In genomic region chr5:102736131-102736530, GRCm38 (mm10) we compare ENCODE assay signal across 9 mouse cellular contexts.
DNase-seq lines count a peak whose midpoint lies in the region; ATAC-seq and TF ChIP-seq lines count a peak whose summit lies in the region.
"Had no signal": no experiment of that assay in that cellular context is flagged by ENCODE, and none has a peak within 500 bp of the region (broad histone marks: within the 10 kb centered on the region; RNA-seq: fewer than 3 reads in every experiment).

No protein-coding gene starts in this region.

- no peaks in the 10 kb centered on the region for H3K79me2 ChIP-seq in heart, adult 2 months (replicated peaks; ENCODE audit: control insufficient read depth, insufficient read depth, low read length)

- H3K27ac ChIP-seq in heart, adult 2 months = peak overlapping the region; percentile 15
- no peak overlapping the region for H3K27ac ChIP-seq in heart, embryonic 10.5 days
- H3K27ac ChIP-seq in lung, embryonic 14.5 days (ENCODE audit: low read depth) = peak overlapping the region; percentile 76
- H3K27ac ChIP-seq in stomach, embryonic 14.5 days (ENCODE audit: low read length) = peak overlapping the region; percentile 61

- peak; percentile 87 for ATAC-seq in lung, embryonic 14.5 days (ENCODE audit: insufficient read depth)
- no peak for ATAC-seq in stomach, embryonic 14.5 days (ENCODE audit: insufficient number of reproducible peaks, insufficient read depth, low FRiP score, low read depth)
- ATAC-seq in frontal cortex, adult (ENCODE audit: low TSS enrichment) = no peak

- no peaks in the 10 kb centered on the region for H3K36me3 ChIP-seq in heart, adult 2 months (ENCODE audit: control insufficient read depth, insufficient read depth, low read length)
- H3K36me3 ChIP-seq in heart, embryonic 10.5 days = no peaks in the 10 kb centered on the region
- no peaks in the 10 kb centered on the region for H3K36me3 ChIP-seq in lung, embryonic 14.5 days (ENCODE audit: insufficient read depth)
- no peaks in the 10 kb centered on the region for H3K36me3 ChIP-seq in stomach, embryonic 14.5 days (ENCODE audit: control insufficient read depth, insufficient read depth, low read length)

- no peaks in the 10 kb centered on the region for H3K9me3 ChIP-seq in heart, embryonic 10.5 days
- no peaks in the 10 kb centered on the region; the same call in 1 of the 2 replicates for H3K9me3 ChIP-seq in lung, embryonic 14.5 days (ENCODE audit: low read depth, low read length)
- H3K9me3 ChIP-seq in stomach, embryonic 14.5 days (ENCODE audit: control insufficient read depth, low read depth, low read length) = no peaks in the 10 kb centered on the region

- H3K27me3 ChIP-seq in heart, adult 2 months (ENCODE audit: control insufficient read depth, insufficient read depth, low read length) = no peaks in the 10 kb centered on the region
- no peaks in the 10 kb centered on the region for H3K27me3 ChIP-seq in heart, embryonic 10.5 days (ENCODE audit: insufficient read depth, poor library complexity, severe bottlenecking)
- H3K27me3 ChIP-seq in lung, embryonic 14.5 days (ENCODE audit: insufficient read depth, low read length) = no peaks in the 10 kb centered on the region
- no peaks in the 10 kb centered on the region for H3K27me3 ChIP-seq in stomach, embryonic 14.5 days (ENCODE audit: control insufficient read depth, insufficient read depth, low read length)

- no peak overlapping the region for H3K4me3 ChIP-seq in heart, adult 2 months
- no peak overlapping the region for H3K4me3 ChIP-seq in heart, embryonic 10.5 days
- H3K4me3 ChIP-seq in lung, embryonic 14.5 days (ENCODE audit: low read depth, low read length) = no peak overlapping the region
- H3K4me3 ChIP-seq in stomach, embryonic 14.5 days (ENCODE audit: low read depth, low read length) = no peak overlapping the region

- no peak overlapping the region for H3K4me2 ChIP-seq in lung, embryonic 14.5 days
- H3K4me2 ChIP-seq in stomach, embryonic 14.5 days (replicated peaks; ENCODE audit: low read depth, low read length) = no peak overlapping the region

- 70% methylated on average over 5 of the region's 5 CpGs for WGBS in heart, adult 2 months
- 80% methylated on average over 5 of the region's 5 CpGs for WGBS in heart, embryonic 10.5 days
- WGBS in lung, embryonic 14.5 days = 38% methylated on average over 5 of the region's 5 CpGs
- WGBS in stomach, embryonic 14.5 days = 53% methylated on average over 5 of the region's 5 CpGs

- intact Hi-C loops in heart, adult 2 months (cut with DNase I) = no loop called here

- H3K4me1 ChIP-seq in heart, adult 2 months (ENCODE audit: control insufficient read depth, insufficient read depth, low read length) = no peaks in the 10 kb centered on the region
- no peaks in the 10 kb centered on the region for H3K4me1 ChIP-seq in heart, embryonic 10.5 days
- H3K4me1 ChIP-seq in lung, embryonic 14.5 days (ENCODE audit: insufficient read depth) = peaks cover 3% of the 10 kb centered on the region
- H3K4me1 ChIP-seq in stomach, embryonic 14.5 days (ENCODE audit: control insufficient read depth, insufficient read depth, low read length) = peaks cover 4% of the 10 kb centered on the region; the same call in 1 of the 2 replicates

- TF ChIP-seq POLR2A in heart, adult 2 months (IDR thresholded peaks at IDR 0.05; ENCODE audit: insufficient read depth, low read depth, low read length) = no peak

- no peak for DNase-seq in heart, adult 2 months
- no peak for DNase-seq in heart, embryonic 10.5 days (ENCODE audit: low spot score)
- DNase-seq in lung, embryonic 14.5 days = peak; percentile 81
- no peak for DNase-seq in lung, postnatal 14 days
- DNase-seq in fibroblast of lung, adult 2 months (ENCODE audit: low read depth) = peak; percentile 54
- DNase-seq in spleen, adult 18-20 months = no peak
- DNase-seq: thymus, adult 18-20 months had no signal

- no peak for TF ChIP-seq CTCF in heart, adult 2 months (IDR thresholded peaks at IDR 0.05)
- no peak for TF ChIP-seq CTCF in lung, embryonic 14.5 days (IDR thresholded peaks at IDR 0.05; ENCODE audit: low read depth)

- TF ChIP-seq EP300 in heart, adult 2 months (IDR thresholded peaks at IDR 0.05; ENCODE audit: insufficient read depth, low read depth, low read length) = no peak

- H3K9ac ChIP-seq in heart, adult 2 months (ENCODE audit: low read depth, low read length) = no peak overlapping the region
- no peak overlapping the region for H3K9ac ChIP-seq in lung, embryonic 14.5 days
- no peak overlapping the region for H3K9ac ChIP-seq in stomach, embryonic 14.5 days (replicated peaks; ENCODE audit: low read depth, low read length)

Comparison
In these comparisons a context has a peak if more than half of its experiments do, and no peak if none do; other contexts are left out.
1. DNase-seq: peak in lung, embryonic 14.5 days (single experiment) and fibroblast of lung, adult 2 months (single experiment); none in heart, adult 2 months (0 of 2), heart, embryonic 10.5 days (single experiment), lung, postnatal 14 days (single experiment) and spleen, adult 18-20 months (0 of 2).